Comparison of ENCODE assay signal across 8 mouse cellular contexts in genomic region chr8:77549881-77550580, GRCm38 (mm10). TPM values are rescaled to one million over a fixed set of nuclear protein-coding genes. Genes with fewer than 3 reads are reported as not detected.
A peak's percentile ranks its signal among the peaks of the same experiment; 100 is the strongest.
DNase-seq lines count a peak whose midpoint lies in the region; ATAC-seq and TF ChIP-seq lines count a peak whose summit lies in the region.

No protein-coding gene starts in this region.

- H3K27ac ChIP-seq in embryonic fibroblast, embryonic 13.5 days (ENCODE audit: insufficient read depth, low read length), result no peak overlapping the region
- peak overlapping the region; percentile 92; the same call in 1 of the 2 replicates for H3K27ac ChIP-seq in hindbrain, embryonic 13.5 days
- H3K27ac ChIP-seq in limb, embryonic 14.5 days (replicated peaks; ENCODE audit: low read depth, low read length), result no peak overlapping the region
- H3K27ac ChIP-seq in midbrain, embryonic 15.5 days, result peak overlapping the region; percentile 87

- ATAC-seq in hindbrain, embryonic 13.5 days (ENCODE audit: low FRiP score), result 0 out of 2 replicates have a peak, but pooled peaks have one; percentile 8
- ATAC-seq in limb, embryonic 14.5 days (ENCODE audit: low FRiP score, low read depth), result no peak
- 0 out of 2 replicates have a peak, but pooled peaks have one; percentile 1 for ATAC-seq in midbrain, embryonic 15.5 days (replicated peaks)

- peak overlapping the region; percentile 72 for H3K4me3 ChIP-seq in embryonic fibroblast, embryonic 13.5 days (ENCODE audit: insufficient read depth, low read length)
- H3K4me3 ChIP-seq in hindbrain, embryonic 13.5 days, result peak overlapping the region; percentile 73
- H3K4me3 ChIP-seq in limb, embryonic 14.5 days (replicated peaks; ENCODE audit: low read length), result peak overlapping the region; percentile 86
- H3K4me3 ChIP-seq in midbrain, embryonic 15.5 days, result peak overlapping the region; percentile 86

- no peaks in the 10 kb centered on the region for H3K27me3 ChIP-seq in hindbrain, embryonic 13.5 days
- H3K27me3 ChIP-seq in limb, embryonic 14.5 days (ENCODE audit: control insufficient read depth, insufficient read depth, low read length), result no peaks in the 10 kb centered on the region
- H3K27me3 ChIP-seq in midbrain, embryonic 15.5 days (replicated peaks), result no peaks in the 10 kb centered on the region

- 30% methylated on average over 7 of the region's 7 CpGs for WGBS in hindbrain, embryonic 13.5 days
- 20% methylated on average over 7 of the region's 7 CpGs for WGBS in limb, embryonic 14.5 days
- WGBS in midbrain, embryonic 15.5 days, result 23% methylated on average over 7 of the region's 7 CpGs

- intact Hi-C loops in left cerebral cortex, postnatal 25 days (cut with DNase I), result loop anchor here (5.0 to 10.0 kb wide), 2 partner anchors 128 to 1485 kb away; no protein-coding TSS in a partner anchor

- H3K9ac ChIP-seq in hindbrain, embryonic 13.5 days, result peak overlapping the region; percentile 90
- H3K9ac ChIP-seq in limb, embryonic 14.5 days (ENCODE audit: low read depth, low read length, severe bottlenecking), result peak overlapping the region; percentile 86
- peak overlapping the region; percentile 98 for H3K9ac ChIP-seq in midbrain, embryonic 15.5 days

- no peaks in the 10 kb centered on the region for H3K4me1 ChIP-seq in embryonic fibroblast, embryonic 13.5 days (ENCODE audit: control insufficient read depth, insufficient read depth, low read length)
- H3K4me1 ChIP-seq in hindbrain, embryonic 13.5 days (replicated peaks), result peaks cover 32% of the 10 kb centered on the region
- H3K4me1 ChIP-seq in limb, embryonic 14.5 days (ENCODE audit: control insufficient read depth, insufficient read depth, low read length), result no peaks in the 10 kb centered on the region
- H3K4me1 ChIP-seq in midbrain, embryonic 15.5 days, result peaks cover 27% of the 10 kb centered on the region

- TF ChIP-seq CTCF in embryonic fibroblast, embryonic 13.5 days (IDR thresholded peaks at IDR 0.05; ENCODE audit: borderline replicate concordance, insufficient read depth, low read length), result 0 out of 2 replicates have a peak, but pooled peaks have one; percentile 13

- peak overlapping the region; percentile 72 for H3K4me2 ChIP-seq in hindbrain, embryonic 13.5 days
- peak overlapping the region; percentile 58 for H3K4me2 ChIP-seq in limb, embryonic 14.5 days (replicated peaks; ENCODE audit: low read depth, low read length, severe bottlenecking)
- peak overlapping the region; percentile 68 for H3K4me2 ChIP-seq in midbrain, embryonic 15.5 days

- DNase-seq in left cerebral cortex, postnatal 25 days (ENCODE audit: low spot score in 2 of 2), result peak; percentile 17 to 51
- DNase-seq in left cerebral cortex, adult 8-10 months (ENCODE audit: low spot score in 2 of 2), result no peak
- peak; percentile 19 to 52 for DNase-seq in adrenal gland, postnatal 36 days
- DNase-seq in limb, embryonic 14.5 days (ENCODE audit: low spot score), result peak; percentile 68
- DNase-seq in right cerebral cortex, adult 18-20 months, result no peak

- no peaks in the 10 kb centered on the region for H3K9me3 ChIP-seq in hindbrain, embryonic 13.5 days
- no peaks in the 10 kb centered on the region for H3K9me3 ChIP-seq in limb, embryonic 14.5 days (ENCODE audit: control insufficient read depth, low read length)
- H3K9me3 ChIP-seq in midbrain, embryonic 15.5 days, result no peaks in the 10 kb centered on the region

- no peak for TF ChIP-seq POLR2A in embryonic fibroblast, embryonic 13.5 days (IDR thresholded peaks at IDR 0.05; ENCODE audit: low read depth, low read length)
- TF ChIP-seq POLR2A in limb, embryonic 14.5 days (IDR thresholded peaks at IDR 0.05; ENCODE audit: borderline replicate concordance, extremely low read depth, insufficient read depth, insufficient read length), result no peak

- peaks cover 40% of the 10 kb centered on the region for H3K36me3 ChIP-seq in hindbrain, embryonic 13.5 days
- peaks cover 23% of the 10 kb centered on the region for H3K36me3 ChIP-seq in limb, embryonic 14.5 days (ENCODE audit: control insufficient read depth, insufficient read depth, low read length)
- peaks cover 20% of the 10 kb centered on the region for H3K36me3 ChIP-seq in midbrain, embryonic 15.5 days (replicated peaks)

RNA-seq across cellular contexts. Expression of gene Prmt9, which starts 0.8 kb away (rescaled TPM):
- total RNA-seq in left cerebral cortex, postnatal 25 days (2021), result 10 to 100 TPM; 19.1 to 22.1 TPM
- 10 to 100 TPM; 19.0 to 22.5 (median 20.2) TPM for total RNA-seq in left cerebral cortex, adult 8-10 months (2022)
- total RNA-seq in adrenal gland, postnatal 36 days (2021), result 10 to 100 TPM; 15.8 to 20.7 TPM
- polyA plus RNA-seq in embryonic fibroblast, embryonic 13.5 days (2011; ENCODE audit: insufficient read length, low read depth, missing spikeins), result 14.4 and 14.6 TPM in 2 replicates
- 25.6 and 26.0 TPM in 2 replicates for polyA plus RNA-seq in hindbrain, embryonic 13.5 days (2015; fragmentation: Nextera tagmentation; extraction: Ambion mirVana)
- 16.2 and 17.2 TPM in 2 replicates for polyA plus RNA-seq in limb, embryonic 14.5 days (2012; rRNA removed)
- polyA plus RNA-seq in limb, embryonic 14.5 days (2014; fragmentation: Nextera tagmentation; extraction: Ambion mirVana), result 20.4 and 22.0 TPM in 2 replicates
- polyA plus RNA-seq in midbrain, embryonic 15.5 days (2015; fragmentation: Nextera tagmentation; extraction: Ambion mirVana), result 24.4 and 29.1 TPM in 2 replicates

RNA-seq across cellular contexts. Expression of gene Arhgap10, which starts 32.3 kb away (rescaled TPM):
- total RNA-seq in left cerebral cortex, postnatal 25 days (2021), result 10 to 100 TPM; 29.5 to 33.2 TPM
- 10 to 100 TPM; 41.5 to 46.8 (median 43.3) TPM for total RNA-seq in left cerebral cortex, adult 8-10 months (2022)
- 10 to 100 TPM; 18.5 to 28.0 TPM for total RNA-seq in adrenal gland, postnatal 36 days (2021)
- polyA plus RNA-seq in embryonic fibroblast, embryonic 13.5 days (2011; ENCODE audit: insufficient read length, low read depth, missing spikeins), result 32.1 and 41.4 TPM in 2 replicates
- polyA plus RNA-seq in hindbrain, embryonic 13.5 days (2015; fragmentation: Nextera tagmentation; extraction: Ambion mirVana), result 5.0 and 6.3 TPM in 2 replicates
- 23.3 and 25.1 TPM in 2 replicates for polyA plus RNA-seq in limb, embryonic 14.5 days (2012; rRNA removed)
- polyA plus RNA-seq in limb, embryonic 14.5 days (2014; fragmentation: Nextera tagmentation; extraction: Ambion mirVana), result 28.2 and 29.3 TPM in 2 replicates
- 3.1 and 3.3 TPM in 2 replicates for polyA plus RNA-seq in midbrain, embryonic 15.5 days (2015; fragmentation: Nextera tagmentation; extraction: Ambion mirVana)

Comparison
In these comparisons a context has a peak if more than half of its experiments do, and no peak if none do; other contexts are left out.
1. DNase-seq: peak in left cerebral cortex, postnatal 25 days (2 of 2), adrenal gland, postnatal 36 days (2 of 2) and limb, embryonic 14.5 days (single experiment); none in left cerebral cortex, adult 8-10 months (0 of 2) and right cerebral cortex, adult 18-20 months (single experiment).
2. H3K27ac ChIP-seq: peak in hindbrain, embryonic 13.5 days (single experiment) and midbrain, embryonic 15.5 days (single experiment); none in embryonic fibroblast, embryonic 13.5 days (single experiment) and limb, embryonic 14.5 days (single experiment).
3. Peak in every context shown above with its lines, with median percentiles within 50 percentile points of each other: H3K4me3 ChIP-seq, H3K4me2 ChIP-seq and H3K9ac ChIP-seq.